Mouse (Mus musculus): ENCODE measurements around the gene Pbdc1. TPM values are rescaled to one million over a fixed set of nuclear protein-coding genes. Genes with fewer than 3 reads are reported as not detected.
"Not testable (repeated sequence)": the region's sequence is repeated elsewhere in the genome, so short reads cannot be mapped to it uniquely, and the experiment has no call there.

Gene Pbdc1
- total and polyA plus RNA-seq, 2 experiments: 6.0 to 10.3 TPM

GRCm38 (mm10) chrX:105079151-105079550, 405 bp upstream of the Pbdc1 start:
- Histone ChIP-seq H3K4me3 (ENCODE audit: insufficient read depth, low read depth, low read length) (peak overlapping the region; percentile 61), H3K4me1 (ENCODE audit: control insufficient read depth, insufficient read depth, low read length) (no peaks in the 10 kb centered on the region; the same call in 1 of the 2 replicates), H3K27ac (replicated peaks; ENCODE audit: insufficient read depth, low read depth, low read length) (no peak overlapping the region), H3K79me2 (ENCODE audit: control insufficient read depth, insufficient read depth, low read length) (no peaks in the 10 kb centered on the region), H3K27me3 (ENCODE audit: control insufficient read depth, insufficient read depth, low read length) (no peaks in the 10 kb centered on the region), H3K36me3 (ENCODE audit: control insufficient read depth, insufficient read depth, low read length) (peaks cover 2% of the 10 kb centered on the region; the same call in 1 of the 2 replicates), H3K9ac (ENCODE audit: low read depth, low read length) (no peak overlapping the region; the same call in 1 of the 2 replicates)
- WGBS: under 1% methylated on average over 12 of the region's 12 CpGs
- TF ChIP-seq CTCF (IDR thresholded peaks at IDR 0.05; ENCODE audit: low read depth, low read length) (no peak), POLR2A (IDR thresholded peaks at IDR 0.05; ENCODE audit: extremely low read depth, insufficient read depth, low read length) (no peak)
- no peak for DNase-seq (ENCODE audit: extremely low read depth, low read depth, low spot score)

GRCm38 (mm10) chrX:105080096-105080495, 540 bp downstream of the Pbdc1 start:
- 0% methylated on average over 8 of the region's 8 CpGs for WGBS
- Histone ChIP-seq H3K36me3 (ENCODE audit: control insufficient read depth, insufficient read depth, low read length) (peaks cover 4% of the 10 kb centered on the region; the same call in 1 of the 2 replicates), H3K4me1 (ENCODE audit: control insufficient read depth, insufficient read depth, low read length) (no peaks in the 10 kb centered on the region; the same call in 1 of the 2 replicates), H3K4me3 (ENCODE audit: insufficient read depth, low read depth, low read length) (peak overlapping the region; percentile 61), H3K27me3 (ENCODE audit: control insufficient read depth, insufficient read depth, low read length) (no peaks in the 10 kb centered on the region), H3K27ac (replicated peaks; ENCODE audit: insufficient read depth, low read depth, low read length) (no peak overlapping the region), H3K9ac (ENCODE audit: low read depth, low read length) (0 out of 2 replicates have a peak overlapping the region, but pooled peaks have one; percentile 4), H3K79me2 (ENCODE audit: control insufficient read depth, insufficient read depth, low read length) (no peaks in the 10 kb centered on the region)
- no peak for DNase-seq (ENCODE audit: extremely low read depth, low read depth, low spot score)
- TF ChIP-seq POLR2A (IDR thresholded peaks at IDR 0.05; ENCODE audit: extremely low read depth, insufficient read depth, low read length): no peak
- no peak for TF ChIP-seq CTCF (IDR thresholded peaks at IDR 0.05; ENCODE audit: low read depth, low read length)

- not testable (repeated sequence) for H3K27me3 ChIP-seq (ENCODE audit: control insufficient read depth, insufficient read depth, low read length); H3K4me1 ChIP-seq (ENCODE audit: control insufficient read depth, insufficient read depth, low read length); H3K27ac ChIP-seq (replicated peaks; ENCODE audit: insufficient read depth, low read depth, low read length); H3K79me2 ChIP-seq (ENCODE audit: control insufficient read depth, insufficient read depth, low read length); H3K36me3 ChIP-seq (ENCODE audit: control insufficient read depth, insufficient read depth, low read length); H3K9ac ChIP-seq (ENCODE audit: low read depth, low read length); H3K4me3 ChIP-seq (ENCODE audit: insufficient read depth, low read depth, low read length); DNase-seq (ENCODE audit: extremely low read depth, low read depth, low spot score)
- 92% methylated on average over 7 of the region's 7 CpGs for WGBS
Measured at GRCm38 (mm10) chrX:105083013-105083412, 3.5 kb downstream of the Pbdc1 start.

- peak; percentile 43 for DNase-seq (ENCODE audit: extremely low read depth, low read depth, low spot score)
- Histone ChIP-seq H3K9ac (ENCODE audit: low read depth, low read length) (no peak overlapping the region), H3K4me1 (ENCODE audit: control insufficient read depth, insufficient read depth, low read length) (no peaks in the 10 kb centered on the region), H3K79me2 (ENCODE audit: control insufficient read depth, insufficient read depth, low read length) (no peaks in the 10 kb centered on the region), H3K27me3 (ENCODE audit: control insufficient read depth, insufficient read depth, low read length) (no peaks in the 10 kb centered on the region), H3K4me3 (ENCODE audit: insufficient read depth, low read depth, low read length) (no peak overlapping the region), H3K27ac (replicated peaks; ENCODE audit: insufficient read depth, low read depth, low read length) (no peak overlapping the region), H3K36me3 (ENCODE audit: control insufficient read depth, insufficient read depth, low read length) (no peaks in the 10 kb centered on the region)
- no peak for TF ChIP-seq POLR2A (IDR thresholded peaks at IDR 0.05; ENCODE audit: extremely low read depth, insufficient read depth, low read length)
- TF ChIP-seq CTCF (IDR thresholded peaks at IDR 0.05; ENCODE audit: low read depth, low read length): no peak
- 31% methylated on average over 5 of the region's 5 CpGs for WGBS
Measured at GRCm38 (mm10) chrX:105104175-105104574, 24.6 kb downstream of the Pbdc1 start.

GRCm38 (mm10) chrX:105114994-105115393, 35.4 kb downstream of the Pbdc1 start:
- H3K36me3 ChIP-seq (ENCODE audit: control insufficient read depth, insufficient read depth, low read length): no peaks in the 10 kb centered on the region
- no peaks in the 10 kb centered on the region; the same call in 1 of the 2 replicates for H3K4me1 ChIP-seq (ENCODE audit: control insufficient read depth, insufficient read depth, low read length)
- no peak overlapping the region for H3K9ac ChIP-seq (ENCODE audit: low read depth, low read length)
- H3K79me2 ChIP-seq (ENCODE audit: control insufficient read depth, insufficient read depth, low read length): no peaks in the 10 kb centered on the region
- no peak for TF ChIP-seq CTCF (IDR thresholded peaks at IDR 0.05; ENCODE audit: low read depth, low read length)
- no peak for TF ChIP-seq POLR2A (IDR thresholded peaks at IDR 0.05; ENCODE audit: extremely low read depth, insufficient read depth, low read length)
- H3K4me3 ChIP-seq (ENCODE audit: insufficient read depth, low read depth, low read length): no peak overlapping the region
- H3K27ac ChIP-seq (replicated peaks; ENCODE audit: insufficient read depth, low read depth, low read length): no peak overlapping the region
- H3K27me3 ChIP-seq (ENCODE audit: control insufficient read depth, insufficient read depth, low read length): no peaks in the 10 kb centered on the region
- WGBS: 10% methylated on average over 2 of the region's 2 CpGs
- DNase-seq (ENCODE audit: extremely low read depth, low read depth, low spot score): peak; percentile 56

GRCm38 (mm10) chrX:105120275-105121226, 41.0 kb downstream of the Pbdc1 start, which contains the start of gene Magee1:
Magee1 (plus strand) TSS chrX:105120378.
- TF ChIP-seq CTCF (IDR thresholded peaks at IDR 0.05; ENCODE audit: low read depth, low read length) (no peak), POLR2A (IDR thresholded peaks at IDR 0.05; ENCODE audit: extremely low read depth, insufficient read depth, low read length) (no peak)
- WGBS: under 1% methylated on average over 57 of the region's 65 CpGs
- no peaks in the 10 kb centered on the region for H3K79me2 ChIP-seq (ENCODE audit: control insufficient read depth, insufficient read depth, low read length)
- no peaks in the 10 kb centered on the region; the same call in 1 of the 2 replicates for H3K4me1 ChIP-seq (ENCODE audit: control insufficient read depth, insufficient read depth, low read length)
- no peaks in the 10 kb centered on the region for H3K27me3 ChIP-seq (ENCODE audit: control insufficient read depth, insufficient read depth, low read length)
- peak within 1 kb of the TSS; percentile 59 for H3K9ac ChIP-seq (ENCODE audit: low read depth, low read length)
- no peak within 1 kb of the TSS for H3K27ac ChIP-seq (replicated peaks; ENCODE audit: insufficient read depth, low read depth, low read length)
- peak within 1 kb of the TSS; percentile 80 for H3K4me3 ChIP-seq (ENCODE audit: insufficient read depth, low read depth, low read length)
- H3K36me3 ChIP-seq (ENCODE audit: control insufficient read depth, insufficient read depth, low read length): no peaks in the 10 kb centered on the region
- DNase-seq (ENCODE audit: extremely low read depth, low read depth, low spot score): peak; percentile 51
